Mouse (Mus musculus) intestine, postnatal 0 days (tissue): ENCODE results near the gene Apol10a. TPM values are rescaled to one million over a fixed set of nuclear protein-coding genes. Genes with fewer than 3 reads are reported as not detected.
"Not testable (repeated sequence)": the region's sequence is repeated elsewhere in the genome, so short reads cannot be mapped to it uniquely, and the experiment has no call there.

Experiments used
- ATAC-seq: fragments of 200-750 bp; cut with Nextera tagmentation; 2 replicates; pipeline ENCODE4 v1.8.0; 2017; ENCODE audit warnings: mild to moderate bottlenecking, moderate TSS enrichment, moderate library complexity
- H3K27ac ChIP-seq: fragments of 300-500 bp; sonication (generic); 2 replicates; pipeline ENCODE4 v1.5.1; 2014; ENCODE audit warnings: mild to moderate bottlenecking, low read depth, low read length, moderate library complexity
- H3K27me3 ChIP-seq: fragments of 300-500 bp; sonication (generic); replicated peaks from 2 replicates; pipeline ENCODE4 v1.6.1; 2014; ENCODE audit warnings: low read length, mixed read lengths; ENCODE audit not compliant: control insufficient read depth, insufficient read depth
- H3K36me3 ChIP-seq: fragments of 300-500 bp; sonication (generic); 2 replicates; pipeline ENCODE4 v1.6.1; 2014; ENCODE audit warnings: mild to moderate bottlenecking, moderate library complexity; ENCODE audit not compliant: control insufficient read depth, insufficient read depth
- H3K4me1 ChIP-seq: fragments of 300-500 bp; sonication (generic); replicated peaks from 2 replicates; pipeline ENCODE4 v1.6.1; 2014; ENCODE audit warnings: antibody characterized with exemption, low read length, mixed read lengths; ENCODE audit not compliant: control insufficient read depth, insufficient read depth
- H3K4me2 ChIP-seq: fragments of 300-500 bp; sonication (generic); replicated peaks from 2 replicates; pipeline ENCODE4 v1.6.1; 2014; ENCODE audit warnings: low read depth, mild to moderate bottlenecking, moderate library complexity
- H3K4me3 ChIP-seq: fragments of 300-500 bp; sonication (generic); 2 replicates; pipeline ENCODE4 v1.5.1; 2014; ENCODE audit warnings: low read depth, low read length
- H3K9ac ChIP-seq: fragments of 300-500 bp; sonication (generic); 2 replicates; pipeline ENCODE4 v1.6.1; 2014; ENCODE audit warnings: mild to moderate bottlenecking, low read depth, low read length
- H3K9me3 ChIP-seq: fragments of 300-500 bp; sonication (generic); 2 replicates; pipeline ENCODE4 v1.6.1; 2016; ENCODE audit warnings: mixed run types; ENCODE audit not compliant: control insufficient read depth
- CTCF ChIP-seq: sonication (generic); IDR thresholded peaks from 2 replicates; pipeline ENCODE4 v1.5.1; 2016; ENCODE audit warnings: low read depth, mild to moderate bottlenecking, control low read depth, antibody characterized with exemption, moderate library complexity
- WGBS: fragments of 180-500 bp; shearing (Covaris S2); extraction: QIAGEN DNeasy Blood & Tissue Kit; methylation state at CpG from one replicate; pipeline ENCODE4 v1.1.7; 2014; 5-methylcytosine and 5-hydroxymethylcytosine counted together
- polyA plus RNA-seq: library from polyadenylated mRNA; unstranded; fragments of >200 nt; fragmentation: Nextera tagmentation; extraction: Ambion mirVana; gene quantifications from 2 replicates; pipeline ENCODE4 v1.2.1, GENCODE M21; 2015

Apol10a gene
- polyA plus RNA-seq, 1 experiment from 2014 or later = 0.60 TPM

DNA sequence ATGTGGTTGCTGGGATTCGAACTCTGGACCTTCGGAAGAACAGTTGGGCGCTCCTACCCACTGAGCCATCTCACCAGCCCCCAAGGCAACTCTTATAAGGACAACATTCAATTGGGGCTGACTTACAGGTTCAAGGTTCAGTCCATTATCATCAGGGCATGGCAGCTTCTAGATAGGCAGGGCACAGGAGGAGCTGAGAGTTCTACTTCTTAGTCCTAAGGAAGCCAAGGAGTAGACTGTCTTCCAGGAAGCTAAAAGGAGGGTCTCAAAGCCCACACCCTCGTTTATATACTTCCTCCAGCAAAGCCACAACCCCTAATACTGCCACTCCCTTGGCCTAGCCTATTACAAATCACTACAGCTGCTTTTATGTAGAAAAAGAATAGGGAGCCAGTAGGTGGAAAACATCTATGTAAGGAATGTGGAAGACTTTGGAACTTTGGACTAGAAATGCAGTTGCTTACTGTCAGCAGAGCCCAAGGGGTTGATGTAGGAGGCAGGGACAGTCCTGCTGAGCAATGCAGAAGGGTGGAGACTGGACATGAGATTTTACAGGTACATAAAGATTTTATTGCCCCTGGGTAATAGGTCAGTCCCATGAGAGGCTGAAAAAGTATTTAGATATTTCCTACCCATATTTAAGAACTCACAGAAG lies 5.4 kb downstream of the Apol10a start:
- Histone ChIP-seq H3K4me3 (no peak overlapping the region), H3K9me3 (no peaks in the 10 kb centered on the region), H3K27ac (peak overlapping the region; percentile 91), H3K36me3 (no peaks in the 10 kb centered on the region), H3K9ac (no peak overlapping the region), H3K4me1 (0 out of 2 replicates have a peak, but pooled peaks cover 3% of the 10 kb centered on the region), H3K27me3 (no peaks in the 10 kb centered on the region), H3K4me2 (peak overlapping the region; percentile 17; the same call in 1 of the 2 replicates)
- peak; percentile 97 for ATAC-seq
- 41% methylated on average over 4 of the region's 4 CpGs for WGBS
- no peak for TF ChIP-seq CTCF

- no CpG with 5 or more reads among the region's 1 CpGs for WGBS
Observed at GRCm38 (mm10) chr15:77493181-77493580, 16.3 kb downstream of the Apol10a start.

DNA sequence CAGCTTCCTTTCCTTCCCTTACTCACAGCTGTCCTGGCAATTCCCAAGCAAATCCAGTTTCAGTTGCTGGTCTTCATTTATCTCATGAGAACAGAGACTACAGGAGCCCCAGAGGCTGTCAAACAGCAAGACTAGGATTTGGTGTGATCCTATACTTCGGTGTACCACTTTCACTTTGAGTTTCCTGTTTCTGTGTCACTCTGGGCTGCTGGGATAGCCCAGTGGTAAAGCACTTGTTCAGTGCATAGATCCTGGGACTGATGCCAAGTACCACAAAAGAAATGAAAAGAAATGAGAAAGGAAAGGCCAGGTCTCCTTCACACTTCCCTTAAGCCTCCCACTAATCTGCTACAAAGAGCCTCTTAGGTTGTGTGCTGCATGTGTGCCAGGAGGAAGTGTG lies 17.8 kb downstream of the Apol10a start:
- not testable (repeated sequence) for H3K9me3 ChIP-seq, H3K36me3 ChIP-seq, H3K4me2 ChIP-seq, H3K27ac ChIP-seq, H3K9ac ChIP-seq, ATAC-seq, H3K27me3 ChIP-seq, H3K4me3 ChIP-seq, H3K4me1 ChIP-seq
- 63% methylated on average over 1 of the region's 1 CpGs for WGBS

More at GRCm38 (mm10) chr15:77493181-77493580, 16.3 kb downstream of the Apol10a start:
- H3K27ac ChIP-seq, H3K9me3 ChIP-seq, H3K4me3 ChIP-seq, ATAC-seq, H3K4me2 ChIP-seq, H3K9ac ChIP-seq, H3K36me3 ChIP-seq, H3K27me3 ChIP-seq, H3K4me1 ChIP-seq: not testable (repeated sequence)

DNA sequence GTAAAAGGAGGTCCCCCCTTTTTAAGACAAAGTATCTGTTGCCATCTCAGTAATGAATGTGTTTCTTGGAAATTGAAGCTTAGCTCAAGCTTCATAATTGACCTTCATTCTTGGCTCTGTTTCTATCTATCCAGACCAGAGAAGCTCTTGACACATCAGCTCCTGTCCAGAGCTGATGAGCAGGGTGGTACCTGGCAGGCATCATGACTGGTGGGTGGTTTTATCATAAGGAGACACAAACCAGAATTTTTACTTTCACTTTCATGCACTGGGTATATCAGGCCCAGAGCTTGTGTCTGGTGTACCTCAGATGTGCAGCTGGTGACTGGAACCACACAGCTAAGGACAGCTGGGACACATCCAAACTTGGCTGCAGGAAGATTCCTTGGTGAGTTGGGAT lies 31.1 kb downstream of the Apol10a start, which contains the start of gene Apol11a:
Gene Apol11a, plus strand, starts transcription at position 306 of the 400 bp plus-strand sequence.
- not testable (repeated sequence) for H3K9ac ChIP-seq, ATAC-seq, H3K4me2 ChIP-seq, H3K9me3 ChIP-seq, H3K4me3 ChIP-seq, H3K27ac ChIP-seq, H3K36me3 ChIP-seq, H3K27me3 ChIP-seq, H3K4me1 ChIP-seq

GRCm38 (mm10) chr15:77520596-77520995 lies 43.7 kb downstream of the Apol10a start:
- WGBS = 50% methylated on average over 4 of the region's 4 CpGs
- H3K9ac ChIP-seq, ATAC-seq, H3K4me1 ChIP-seq, H3K36me3 ChIP-seq, H3K4me2 ChIP-seq, H3K9me3 ChIP-seq, H3K27ac ChIP-seq, H3K4me3 ChIP-seq, H3K27me3 ChIP-seq: not testable (repeated sequence)

GRCm38 (mm10) chr15:77523186-77523843 lies 46.5 kb downstream of the Apol10a start:
- peak; percentile 79 for TF ChIP-seq CTCF
- peak; percentile 68 for ATAC-seq
- not testable (repeated sequence) for H3K4me1 ChIP-seq, H3K9me3 ChIP-seq, H3K4me3 ChIP-seq, H3K4me2 ChIP-seq, H3K27me3 ChIP-seq, H3K36me3 ChIP-seq, H3K9ac ChIP-seq, H3K27ac ChIP-seq
- 13% methylated on average over 6 of the region's 6 CpGs for WGBS
